Mouse (Mus musculus) lung, embryonic 14.5 days (tissue): ENCODE measurements around the gene Colgalt2. TPM values are rescaled to one million over a fixed set of nuclear protein-coding genes. Genes with fewer than 3 reads are reported as not detected.

Source experiments
- ATAC-seq: fragments of 200-750 bp; cut with Nextera tagmentation; 2 replicates; pipeline ENCODE4 v1.8.0; 2017; ENCODE audit warnings: mild to moderate bottlenecking, moderate TSS enrichment, moderate library complexity; ENCODE audit not compliant: insufficient read depth
- DNase-seq: peaks from one replicate; pipeline ENCODE4 v3.0.0-alpha.2; 2015
- H3K27ac ChIP-seq: fragments of 300-500 bp; sonication (generic); 2 replicates; pipeline ENCODE4 v1.5.1; 2014; ENCODE audit warnings: low read depth, mild to moderate bottlenecking, moderate library complexity
- H3K27me3 ChIP-seq: fragments of 300-500 bp; sonication (generic); 2 replicates; pipeline ENCODE4 v1.6.1; 2014; ENCODE audit warnings: low read length, control low read depth; ENCODE audit not compliant: insufficient read depth
- H3K36me3 ChIP-seq: fragments of 300-500 bp; sonication (generic); 2 replicates; pipeline ENCODE4 v1.6.1; 2014; ENCODE audit warnings: control low read depth; ENCODE audit not compliant: insufficient read depth
- H3K4me1 ChIP-seq: fragments of 300-500 bp; sonication (generic); 2 replicates; pipeline ENCODE4 v1.6.1; 2014; ENCODE audit warnings: antibody characterized with exemption, control low read depth; ENCODE audit not compliant: insufficient read depth
- H3K4me2 ChIP-seq: fragments of 300-500 bp; sonication (generic); 2 replicates; pipeline ENCODE4 v1.6.1; 2014; ENCODE audit warnings: mild to moderate bottlenecking
- H3K4me3 ChIP-seq: fragments of 300-500 bp; sonication (generic); 2 replicates; pipeline ENCODE4 v1.5.1; 2014; ENCODE audit warnings: low read depth, low read length
- H3K9ac ChIP-seq: fragments of 300-500 bp; sonication (generic); 2 replicates; pipeline ENCODE4 v1.6.1; 2014
- H3K9me3 ChIP-seq: fragments of 300-500 bp; sonication (generic); 2 replicates; pipeline ENCODE4 v1.6.1; 2016; ENCODE audit warnings: low read depth, low read length, control low read depth
- CTCF ChIP-seq: IDR thresholded peaks from 2 replicates; pipeline ENCODE4 v1.5.1; 2016; ENCODE audit warnings: antibody characterized with exemption, low read depth
- WGBS: fragments of 180-500 bp; shearing (Covaris S2); extraction: QIAGEN DNeasy Blood & Tissue Kit; methylation state at CpG from one replicate; pipeline ENCODE4 v1.1.7; 2014; 5-methylcytosine and 5-hydroxymethylcytosine counted together
- polyA plus RNA-seq: library from polyadenylated mRNA; unstranded; fragments of >200 nt; fragmentation: Nextera tagmentation; extraction: Ambion mirVana; gene quantifications from 2 replicates; pipeline ENCODE4 v1.2.1, GENCODE M21; 2014

The Colgalt2 gene
- polyA plus RNA-seq, 1 experiment from 2014 or later: 0.92 TPM

- no peak overlapping the region for H3K4me3 ChIP-seq
- H3K27ac ChIP-seq: 0 out of 2 replicates have a peak overlapping the region, but pooled peaks have one; percentile 38
- no peaks in the 10 kb centered on the region for H3K36me3 ChIP-seq
- 33% methylated on average over 5 of the region's 5 CpGs for WGBS
- H3K9me3 ChIP-seq: no peaks in the 10 kb centered on the region
- no peak for TF ChIP-seq CTCF
- no peaks in the 10 kb centered on the region for H3K27me3 ChIP-seq
- no peak overlapping the region for H3K4me2 ChIP-seq
- DNase-seq (no peak), ATAC-seq (no peak)
- no peak overlapping the region for H3K9ac ChIP-seq
- H3K4me1 ChIP-seq: peaks cover 5% of the 10 kb centered on the region; the same call in 1 of the 2 replicates
Measured at GRCm38 (mm10) chr1:152457596-152457995, 58.0 kb downstream of the Colgalt2 start.

GRCm38 (mm10) chr1:152458996-152459395, 59.4 kb downstream of the Colgalt2 start:
- H3K9me3 ChIP-seq: no peaks in the 10 kb centered on the region
- 81% methylated on average over 7 of the region's 7 CpGs for WGBS
- ATAC-seq: no peak
- H3K27me3 ChIP-seq: no peaks in the 10 kb centered on the region
- H3K4me1 ChIP-seq: peaks cover 5% of the 10 kb centered on the region; the same call in 1 of the 2 replicates
- no peak overlapping the region for H3K9ac ChIP-seq
- H3K4me3 ChIP-seq: no peak overlapping the region
- no peak overlapping the region for H3K27ac ChIP-seq
- no peaks in the 10 kb centered on the region for H3K36me3 ChIP-seq
- no peak overlapping the region for H3K4me2 ChIP-seq
- no peak for DNase-seq
- no peak for TF ChIP-seq CTCF

- ATAC-seq (no peak), DNase-seq (no peak)
- Histone ChIP-seq H3K36me3 (no peaks in the 10 kb centered on the region), H3K4me3 (no peak overlapping the region), H3K4me1 (peaks cover 5% of the 10 kb centered on the region; the same call in 1 of the 2 replicates), H3K27me3 (no peaks in the 10 kb centered on the region), H3K9me3 (no peaks in the 10 kb centered on the region), H3K4me2 (no peak overlapping the region), H3K9ac (no peak overlapping the region), H3K27ac (peak overlapping the region; percentile 60; the same call in 1 of the 2 replicates)
- 63% methylated on average over 3 of the region's 3 CpGs for WGBS
- no peak for TF ChIP-seq CTCF
Measured at GRCm38 (mm10) chr1:152460931-152461330, 61.3 kb downstream of the Colgalt2 start.

GRCm38 (mm10) chr1:152461814-152462213, 62.2 kb downstream of the Colgalt2 start:
- H3K4me1 ChIP-seq: peaks cover 8% of the 10 kb centered on the region
- TF ChIP-seq CTCF: no peak
- 17% methylated on average over 3 of the region's 3 CpGs for WGBS
- ATAC-seq (peak; percentile 68; the same call in 1 of the 2 replicates), DNase-seq (peak; percentile 56)
- no peaks in the 10 kb centered on the region for H3K36me3 ChIP-seq
- no peak overlapping the region for H3K4me2 ChIP-seq
- no peak overlapping the region for H3K4me3 ChIP-seq
- no peaks in the 10 kb centered on the region for H3K9me3 ChIP-seq
- no peaks in the 10 kb centered on the region for H3K27me3 ChIP-seq
- peak overlapping the region; percentile 51; the same call in 1 of the 2 replicates for H3K27ac ChIP-seq
- no peak overlapping the region for H3K9ac ChIP-seq

GRCm38 (mm10) chr1:152462348-152462747, 62.7 kb downstream of the Colgalt2 start:
- H3K9ac ChIP-seq: no peak overlapping the region
- ATAC-seq: no peak; the same call in 1 of the 2 replicates
- no peak overlapping the region for H3K4me2 ChIP-seq
- no peak for TF ChIP-seq CTCF
- H3K4me1 ChIP-seq: peaks cover 3% of the 10 kb centered on the region; the same call in 1 of the 2 replicates
- WGBS: 71% methylated on average over 7 of the region's 7 CpGs
- no peaks in the 10 kb centered on the region for H3K27me3 ChIP-seq
- no peaks in the 10 kb centered on the region for H3K9me3 ChIP-seq
- H3K36me3 ChIP-seq: no peaks in the 10 kb centered on the region
- peak overlapping the region; percentile 51; the same call in 1 of the 2 replicates for H3K27ac ChIP-seq
- no peak for DNase-seq
- no peak overlapping the region for H3K4me3 ChIP-seq

GRCm38 (mm10) chr1:152466280-152466679, 66.7 kb downstream of the Colgalt2 start:
- TF ChIP-seq CTCF: no peak
- WGBS: 16% methylated on average over 3 of the region's 3 CpGs
- ATAC-seq (no peak), DNase-seq (peak; percentile 56)
- no peak overlapping the region for H3K9ac ChIP-seq
- no peaks in the 10 kb centered on the region for H3K36me3 ChIP-seq
- no peak overlapping the region for H3K4me2 ChIP-seq
- no peak overlapping the region for H3K27ac ChIP-seq
- H3K27me3 ChIP-seq: no peaks in the 10 kb centered on the region
- peaks cover 3% of the 10 kb centered on the region; the same call in 1 of the 2 replicates for H3K4me1 ChIP-seq
- H3K4me3 ChIP-seq: no peak overlapping the region
- H3K9me3 ChIP-seq: no peaks in the 10 kb centered on the region

- Histone ChIP-seq H3K9me3 (no peaks in the 10 kb centered on the region), H3K36me3 (no peaks in the 10 kb centered on the region), H3K27me3 (no peaks in the 10 kb centered on the region), H3K4me2 (no peak overlapping the region), H3K4me3 (no peak overlapping the region), H3K4me1 (peaks cover 3% of the 10 kb centered on the region; the same call in 1 of the 2 replicates), H3K27ac (no peak overlapping the region; the same call in 1 of the 2 replicates), H3K9ac (no peak overlapping the region)
- TF ChIP-seq CTCF: no peak
- peak; percentile 57 for DNase-seq
- WGBS: 60% methylated on average over 9 of the region's 9 CpGs
- no peak for ATAC-seq
Measured at GRCm38 (mm10) chr1:152468443-152468842, 68.8 kb downstream of the Colgalt2 start.
